Mouse (Mus musculus): ENCODE data around the gene Ap5m1.

The Ap5m1 gene

GRCm38 (mm10) chr14:49127162-49127779, 61.4 kb downstream of the Ap5m1 start:
- DNase-seq, result no peak

- no peak for DNase-seq
Measured at GRCm38 (mm10) chr14:49128544-49129263, 62.8 kb downstream of the Ap5m1 start.

GRCm38 (mm10) chr14:49132391-49132790, 66.5 kb downstream of the Ap5m1 start:
- DNase-seq, result no peak

DNA sequence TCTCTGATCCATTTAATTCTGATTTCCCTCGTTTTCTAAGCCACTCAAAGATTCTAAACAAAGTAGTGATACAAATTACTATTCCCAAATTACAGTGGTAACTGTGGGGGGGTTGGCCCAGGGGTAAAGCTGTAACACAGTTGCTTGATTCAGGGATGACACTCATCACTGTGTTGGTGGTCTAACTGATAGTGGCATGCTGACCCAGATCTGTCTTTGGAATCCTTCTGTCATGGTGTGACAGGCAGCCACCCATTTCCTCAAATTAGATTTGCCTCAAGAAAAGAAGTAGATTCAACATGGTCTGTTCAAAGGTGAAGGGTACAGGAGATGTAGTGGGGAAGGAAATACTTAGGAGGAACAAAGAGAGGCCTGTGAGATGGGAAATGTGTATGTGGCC, 72.3 kb downstream of the Ap5m1 start:
- DNase-seq, result no peak

- DNase-seq, result no peak
Measured at GRCm38 (mm10) chr14:49140756-49141155, 74.9 kb downstream of the Ap5m1 start.
